Mouse (Mus musculus) midbrain, embryonic 11.5 days (tissue): ENCODE results near the gene Endog. TPM values are rescaled to one million over a fixed set of nuclear protein-coding genes. Genes with fewer than 3 reads are reported as not detected.
"Not testable (repeated sequence)": the region's sequence is repeated elsewhere in the genome, so short reads cannot be mapped to it uniquely, and the experiment has no call there.

Experiments
- ATAC-seq: fragments of 200-750 bp; cut with Nextera tagmentation; 2 replicates; pipeline ENCODE4 v1.8.0; 2017; ENCODE audit warnings: moderate TSS enrichment, moderate library complexity; ENCODE audit not compliant: low FRiP score
- DNase-seq: peaks from one replicate; pipeline ENCODE4 v3.0.0; 2015; ENCODE audit warnings: low spot score; ENCODE audit errors: missing footprints
- H3K27ac ChIP-seq: fragments of 300-500 bp; sonication (generic); 2 replicates; pipeline ENCODE4 v1.5.1; 2014; ENCODE audit warnings: low read depth, low read length
- H3K27me3 ChIP-seq: fragments of 300-500 bp; sonication (generic); 2 replicates; pipeline ENCODE4 v1.6.1; 2014; ENCODE audit warnings: mild to moderate bottlenecking, low read length, moderate library complexity, mixed read lengths; ENCODE audit not compliant: control insufficient read depth, insufficient read depth
- H3K36me3 ChIP-seq: fragments of 300-500 bp; sonication (generic); 2 replicates; pipeline ENCODE4 v1.6.1; 2014; ENCODE audit warnings: mild to moderate bottlenecking, low read length, moderate library complexity, mixed read lengths; ENCODE audit not compliant: control insufficient read depth, insufficient read depth
- H3K4me1 ChIP-seq: fragments of 300-500 bp; sonication (generic); 2 replicates; pipeline ENCODE4 v1.6.1; 2014; ENCODE audit warnings: low read length; ENCODE audit not compliant: control insufficient read depth, insufficient read depth
- H3K4me2 ChIP-seq: fragments of 300-500 bp; sonication (generic); 2 replicates; pipeline ENCODE4 v1.6.1; 2014; ENCODE audit warnings: mild to moderate bottlenecking, moderate library complexity
- H3K4me3 ChIP-seq: fragments of 300-500 bp; sonication (generic); 2 replicates; pipeline ENCODE4 v1.5.1; 2014; ENCODE audit warnings: low read depth, low read length
- H3K9ac ChIP-seq: fragments of 300-500 bp; sonication (generic); 2 replicates; pipeline ENCODE4 v1.6.1; 2014; ENCODE audit warnings: low read length
- H3K9me3 ChIP-seq: fragments of 300-500 bp; sonication (generic); 2 replicates; pipeline ENCODE4 v1.6.1; 2016; ENCODE audit warnings: low read length; ENCODE audit not compliant: control insufficient read depth
- WGBS: fragments of 180-500 bp; shearing (Covaris S2); extraction: QIAGEN DNeasy Blood & Tissue Kit; methylation state at CpG from one replicate; pipeline ENCODE4 v1.1.7; 2014; 5-methylcytosine and 5-hydroxymethylcytosine counted together
- polyA plus RNA-seq: library from polyadenylated mRNA; unstranded; fragments of >200 nt; fragmentation: Nextera tagmentation; extraction: Ambion mirVana; gene quantifications from 2 replicates; pipeline ENCODE4 v1.2.1, GENCODE M21; 2014

Endog gene
- polyA plus RNA-seq, 1 experiment from 2014 or later, result 13.7 TPM

DNA sequence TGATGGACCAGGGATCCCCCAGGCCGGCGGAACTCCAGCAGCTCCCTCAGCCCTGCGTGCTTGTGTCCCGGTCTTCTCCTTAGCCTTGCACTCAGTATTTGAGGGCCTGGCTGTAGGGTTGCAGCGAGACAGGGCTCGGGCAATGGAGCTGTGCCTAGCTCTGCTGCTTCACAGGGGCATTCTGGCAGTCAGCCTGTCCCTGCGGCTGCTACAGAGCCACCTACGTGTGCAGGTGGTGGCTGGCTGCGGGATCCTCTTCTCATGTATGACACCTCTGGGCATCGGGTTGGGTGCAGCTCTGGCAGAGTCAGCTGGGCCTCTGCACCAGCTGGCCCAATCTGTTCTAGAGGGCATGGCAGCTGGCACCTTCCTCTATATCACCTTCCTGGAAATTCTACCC, 11.4 kb upstream of the Endog start:
- not testable (repeated sequence) for H3K4me1 ChIP-seq, H3K27ac ChIP-seq, H3K36me3 ChIP-seq, H3K9me3 ChIP-seq, H3K9ac ChIP-seq, ATAC-seq, H3K27me3 ChIP-seq, DNase-seq, H3K4me3 ChIP-seq, H3K4me2 ChIP-seq
- 87% methylated on average over 6 of the region's 10 CpGs for WGBS

DNA sequence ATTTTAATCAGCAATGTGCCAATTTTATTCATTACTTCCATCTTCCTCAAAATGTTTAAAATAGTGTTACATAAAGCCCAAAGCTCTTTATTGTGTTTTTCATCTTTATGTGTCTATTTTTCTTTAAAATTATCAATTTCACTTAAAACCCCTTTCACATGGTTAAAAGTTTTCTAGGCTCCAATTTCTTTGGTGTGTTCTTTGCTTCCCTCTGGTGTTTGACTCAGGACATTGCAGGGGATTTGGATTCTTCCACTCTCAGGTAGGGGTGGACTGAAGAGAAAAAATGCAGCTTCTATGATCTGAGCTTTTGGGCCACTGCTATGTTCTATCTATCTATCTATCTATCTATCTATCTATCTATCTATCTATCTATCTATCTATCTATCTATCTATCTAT, 9.5 kb upstream of the Endog start:
- Histone ChIP-seq H3K9me3 (peaks cover 3% of the 10 kb centered on the region; the same call in 1 of the 2 replicates), H3K4me1 (no peaks in the 10 kb centered on the region), H3K27ac (no peak overlapping the region), H3K9ac (no peak overlapping the region), H3K36me3 (no peaks in the 10 kb centered on the region), H3K27me3 (no peaks in the 10 kb centered on the region), H3K4me3 (no peak overlapping the region), H3K4me2 (no peak overlapping the region)
- peak; percentile 88 for DNase-seq
- no peak for ATAC-seq

DNA sequence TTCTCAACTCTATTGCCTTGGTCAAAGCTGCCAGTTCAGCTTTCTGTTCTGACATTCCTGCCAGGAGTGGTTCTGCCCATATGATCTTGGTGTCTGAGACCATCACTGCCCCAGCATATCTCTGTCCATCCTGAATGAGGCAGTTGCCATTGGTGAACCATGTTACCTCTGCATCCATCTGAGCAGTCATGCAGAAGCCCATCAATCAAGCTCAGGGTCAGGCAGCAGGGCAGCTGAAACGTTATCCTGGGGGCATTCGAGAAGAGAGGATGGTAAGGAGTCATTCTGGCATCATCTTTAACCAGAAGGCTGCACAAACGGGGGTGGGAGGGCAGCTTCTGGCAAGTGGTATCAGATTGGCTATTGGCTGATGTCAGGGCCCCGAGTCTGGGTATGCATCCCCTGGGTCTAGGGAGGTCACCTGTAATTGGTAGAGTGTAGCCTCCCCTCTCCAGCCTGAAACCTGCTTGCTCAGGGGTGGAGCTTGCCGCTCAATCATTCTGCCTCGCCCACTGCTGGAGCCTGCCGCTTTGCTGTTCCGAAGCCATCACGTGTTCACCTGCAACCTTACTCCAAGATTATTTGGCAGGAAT, 6.9 kb upstream of the Endog start:
- WGBS, result 67% methylated on average over 9 of the region's 9 CpGs

GRCm38 (mm10) chr2:30166677-30167076, 4.6 kb upstream of the Endog start:
- Histone ChIP-seq H3K9me3 (peaks cover 6% of the 10 kb centered on the region; the same call in 1 of the 2 replicates), H3K36me3 (no peaks in the 10 kb centered on the region), H3K4me3 (no peak overlapping the region), H3K4me2 (no peak overlapping the region), H3K27ac (no peak overlapping the region), H3K9ac (no peak overlapping the region), H3K27me3 (no peaks in the 10 kb centered on the region), H3K4me1 (no peaks in the 10 kb centered on the region)
- 59% methylated on average over 4 of the region's 4 CpGs for WGBS
- ATAC-seq, result no peak
- DNase-seq, result peak; percentile 90

More for the DNA sequence above, 6.9 kb upstream of the Endog start:
- Histone ChIP-seq H3K27ac (no peak overlapping the region), H3K36me3 (no peaks in the 10 kb centered on the region), H3K27me3 (no peaks in the 10 kb centered on the region), H3K9ac (no peak overlapping the region), H3K4me2 (no peak overlapping the region), H3K9me3 (peaks cover 6% of the 10 kb centered on the region; the same call in 1 of the 2 replicates), H3K4me3 (no peak overlapping the region), H3K4me1 (no peaks in the 10 kb centered on the region)
- DNase-seq (no peak), ATAC-seq (no peak)

- WGBS, result 3% methylated on average over 19 of the region's 19 CpGs
- peak; percentile 89 for DNase-seq
These were observed 697 bp downstream of the Endog start for GRCm38 (mm10) chr2:30171997-30172382.

DNA sequence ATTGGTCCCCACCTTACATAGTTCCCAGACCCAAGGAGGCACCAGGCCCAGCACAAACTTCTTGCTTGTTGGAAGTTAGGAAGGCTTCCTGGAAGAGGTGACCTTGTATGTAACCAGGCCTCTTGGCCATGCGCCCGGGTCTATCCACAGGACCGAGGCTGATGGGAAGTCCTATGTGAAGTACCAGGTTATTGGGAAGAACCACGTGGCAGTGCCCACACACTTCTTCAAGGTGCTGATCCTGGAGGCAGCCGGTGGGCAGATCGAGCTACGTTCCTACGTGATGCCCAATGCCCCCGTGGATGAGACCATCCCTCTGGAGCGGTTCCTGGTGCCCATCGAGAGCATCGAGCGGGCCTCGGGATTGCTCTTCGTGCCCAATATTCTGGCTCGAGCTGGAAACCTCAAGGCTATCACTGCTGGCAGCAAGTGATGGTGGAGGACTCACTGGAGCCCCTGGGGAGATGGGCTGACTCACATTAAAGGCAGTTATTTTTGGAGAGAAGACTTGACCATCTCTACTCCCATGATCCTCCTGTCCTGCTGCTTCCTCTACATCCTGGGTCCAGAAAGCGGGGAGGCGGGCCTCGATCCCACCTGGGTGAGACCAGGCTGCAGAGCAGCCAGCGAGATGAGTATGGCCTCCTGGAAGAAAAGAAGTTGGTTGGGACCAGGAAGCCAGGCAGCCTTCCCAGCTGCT, 2.4 kb downstream of the Endog start:
- DNase-seq, result no peak
- H3K9ac ChIP-seq, result no peak overlapping the region
- ATAC-seq, result no peak
- no peaks in the 10 kb centered on the region for H3K9me3 ChIP-seq
- peaks cover 22% of the 10 kb centered on the region for H3K36me3 ChIP-seq
- peaks cover 11% of the 10 kb centered on the region for H3K4me1 ChIP-seq
- H3K27me3 ChIP-seq, result no peaks in the 10 kb centered on the region
- WGBS, result 96% methylated on average over 20 of the region's 20 CpGs
- H3K4me2 ChIP-seq, result no peak overlapping the region
- no peak overlapping the region for H3K4me3 ChIP-seq
- H3K27ac ChIP-seq, result no peak overlapping the region

More at GRCm38 (mm10) chr2:30171997-30172382, 697 bp downstream of the Endog start:
- peaks cover 5% of the 10 kb centered on the region for H3K4me1 ChIP-seq
- H3K9me3 ChIP-seq, result peaks cover 2% of the 10 kb centered on the region; the same call in 1 of the 2 replicates
- peak overlapping the region; percentile 68 for H3K4me3 ChIP-seq
- no peaks in the 10 kb centered on the region for H3K27me3 ChIP-seq
- H3K27ac ChIP-seq, result peak overlapping the region; percentile 79
- peak overlapping the region; percentile 91 for H3K4me2 ChIP-seq
- H3K9ac ChIP-seq, result peak overlapping the region; percentile 69
- ATAC-seq, result no peak; the same call in none of the 2 replicates
- H3K36me3 ChIP-seq, result peaks cover 22% of the 10 kb centered on the region

DNA sequence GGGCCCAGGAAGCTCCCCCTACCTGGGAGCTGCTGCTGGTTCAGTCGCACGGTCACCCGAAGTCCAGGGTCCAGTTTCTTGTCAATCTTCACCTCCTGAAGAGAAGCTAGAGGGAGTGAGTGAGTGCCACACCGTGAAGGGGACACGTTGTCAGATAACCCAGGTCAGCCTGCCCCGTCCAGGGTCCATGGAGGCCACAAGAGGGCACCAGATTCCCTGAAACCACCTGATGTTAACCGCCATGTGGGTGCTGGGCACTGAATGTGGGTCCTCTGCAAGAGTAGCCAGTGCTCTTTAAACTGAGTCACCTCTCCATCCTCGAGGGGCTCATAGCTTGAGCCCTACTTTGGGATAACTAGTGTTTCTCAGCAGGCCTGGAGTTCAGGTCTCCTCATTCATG, 4.6 kb downstream of the Endog start:
- ATAC-seq, result no peak
- no peak for DNase-seq
- Histone ChIP-seq H3K36me3 (peaks cover 22% of the 10 kb centered on the region), H3K27ac (no peak overlapping the region), H3K9ac (no peak overlapping the region), H3K27me3 (no peaks in the 10 kb centered on the region), H3K4me2 (no peak overlapping the region), H3K4me1 (peaks cover 11% of the 10 kb centered on the region), H3K4me3 (no peak overlapping the region), H3K9me3 (no peaks in the 10 kb centered on the region)
- 85% methylated on average over 8 of the region's 8 CpGs for WGBS

- Histone ChIP-seq H3K9ac (no peak overlapping the region), H3K27ac (no peak overlapping the region), H3K4me3 (no peak overlapping the region), H3K9me3 (no peaks in the 10 kb centered on the region), H3K4me1 (peaks cover 11% of the 10 kb centered on the region), H3K27me3 (no peaks in the 10 kb centered on the region), H3K36me3 (peaks cover 22% of the 10 kb centered on the region), H3K4me2 (no peak overlapping the region)
- 100% methylated on average over 2 of the region's 2 CpGs for WGBS
- DNase-seq, result no peak
- ATAC-seq, result no peak
These were observed 5.3 kb downstream of the Endog start for GRCm38 (mm10) chr2:30176561-30176960.
